Mouse (Mus musculus) brain, embryonic 14.5 days (tissue): ENCODE results near the gene Metap1d. TPM values are rescaled to one million over a fixed set of nuclear protein-coding genes. Genes with fewer than 3 reads are reported as not detected.
A peak's percentile ranks its signal among the peaks of the same experiment; 100 is the strongest.

Experiments
- DNase-seq: peaks from one replicate; pipeline ENCODE4 v3.0.0-alpha.2; 2011; ENCODE audit warnings: low read depth
- CTCF ChIP-seq: fragments of 200-500 bp; IDR thresholded peaks from 2 replicates; pipeline ENCODE4 v1.5.1; 2012; ENCODE audit warnings: inconsistent platforms, mild to moderate bottlenecking, moderate library complexity, borderline replicate concordance; ENCODE audit not compliant: insufficient read depth, insufficient read length; ENCODE audit errors: extremely low read depth
- POLR2A ChIP-seq: fragments of 200-500 bp; IDR thresholded peaks from 2 replicates; pipeline ENCODE4 v1.6.1; 2012; ENCODE audit warnings: mild to moderate bottlenecking, inconsistent platforms, borderline replicate concordance; ENCODE audit not compliant: poor library complexity, insufficient read depth, insufficient read length, severe bottlenecking; ENCODE audit errors: extremely low read depth
- polyA plus RNA-seq: library from polyadenylated mRNA; depleted of rRNA; stranded (reverse); fragments of >200 nt; gene quantifications from 2 replicates; pipeline ENCODE4 v1.2.3, GENCODE M21; 2012

The Metap1d gene
- polyA plus RNA-seq, 1 experiment, result 42.5 TPM

DNA sequence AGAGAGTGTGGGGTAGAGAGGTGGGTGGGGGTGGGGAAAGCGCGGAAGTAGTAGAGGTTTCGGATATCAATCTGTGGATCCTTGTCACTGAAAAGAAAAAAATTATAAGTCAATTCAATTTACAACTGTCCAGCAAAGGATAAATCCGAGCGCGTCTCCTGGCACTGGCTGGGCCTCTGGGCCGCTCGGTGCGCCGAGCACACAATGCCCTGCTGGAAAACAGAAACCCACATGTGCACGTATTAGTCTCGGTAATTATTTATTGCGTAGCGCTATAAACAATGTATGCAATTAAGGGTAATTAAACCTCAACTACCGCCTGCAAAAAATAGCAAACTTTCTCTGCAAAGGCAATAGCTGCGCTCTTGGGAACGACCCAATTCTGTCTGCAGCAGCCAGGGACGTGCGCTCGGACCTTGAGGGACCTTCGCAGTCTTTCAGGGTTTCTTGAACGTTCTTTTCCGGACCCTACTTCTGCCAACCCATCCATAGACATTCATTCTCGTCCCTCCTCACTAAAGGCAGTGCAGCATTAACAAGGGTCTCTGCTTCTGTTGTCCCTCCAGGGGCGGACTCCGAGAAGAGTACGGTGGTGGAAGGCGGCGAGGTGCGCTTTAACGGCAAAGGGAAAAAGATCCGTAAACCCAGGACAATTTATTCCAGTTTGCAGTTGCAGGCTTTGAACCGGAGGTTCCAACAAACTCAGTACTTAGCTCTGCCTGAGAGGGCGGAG is 77.5 kb downstream of the Metap1d start:
- TF ChIP-seq CTCF (no peak), POLR2A (no peak)
- DNase-seq, result peak; percentile 76

DNA sequence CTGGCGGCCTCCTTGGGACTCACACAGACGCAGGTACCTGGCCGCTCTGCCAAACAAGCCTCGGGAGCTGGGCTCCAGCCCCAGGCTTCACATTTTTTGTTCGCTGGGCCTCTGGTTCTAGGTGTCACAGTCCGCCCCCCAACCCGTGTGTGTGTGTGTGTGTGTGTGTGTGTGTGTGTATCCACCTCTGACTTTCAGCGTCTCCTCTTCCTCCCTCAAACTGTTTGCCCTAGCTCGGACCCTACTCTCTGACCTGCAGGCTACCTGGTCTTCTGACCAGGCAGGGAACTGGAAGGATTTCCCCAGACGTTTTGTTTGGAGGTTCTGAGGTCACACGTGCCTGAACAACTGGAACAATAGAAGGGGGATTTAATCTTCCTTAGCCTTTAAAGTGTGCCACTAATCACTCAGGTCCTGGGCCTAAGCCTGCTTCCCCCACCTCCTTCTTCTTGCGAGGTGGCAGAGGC is 78.1 kb downstream of the Metap1d start:
- TF ChIP-seq POLR2A, result no peak
- no peak for TF ChIP-seq CTCF

DNA sequence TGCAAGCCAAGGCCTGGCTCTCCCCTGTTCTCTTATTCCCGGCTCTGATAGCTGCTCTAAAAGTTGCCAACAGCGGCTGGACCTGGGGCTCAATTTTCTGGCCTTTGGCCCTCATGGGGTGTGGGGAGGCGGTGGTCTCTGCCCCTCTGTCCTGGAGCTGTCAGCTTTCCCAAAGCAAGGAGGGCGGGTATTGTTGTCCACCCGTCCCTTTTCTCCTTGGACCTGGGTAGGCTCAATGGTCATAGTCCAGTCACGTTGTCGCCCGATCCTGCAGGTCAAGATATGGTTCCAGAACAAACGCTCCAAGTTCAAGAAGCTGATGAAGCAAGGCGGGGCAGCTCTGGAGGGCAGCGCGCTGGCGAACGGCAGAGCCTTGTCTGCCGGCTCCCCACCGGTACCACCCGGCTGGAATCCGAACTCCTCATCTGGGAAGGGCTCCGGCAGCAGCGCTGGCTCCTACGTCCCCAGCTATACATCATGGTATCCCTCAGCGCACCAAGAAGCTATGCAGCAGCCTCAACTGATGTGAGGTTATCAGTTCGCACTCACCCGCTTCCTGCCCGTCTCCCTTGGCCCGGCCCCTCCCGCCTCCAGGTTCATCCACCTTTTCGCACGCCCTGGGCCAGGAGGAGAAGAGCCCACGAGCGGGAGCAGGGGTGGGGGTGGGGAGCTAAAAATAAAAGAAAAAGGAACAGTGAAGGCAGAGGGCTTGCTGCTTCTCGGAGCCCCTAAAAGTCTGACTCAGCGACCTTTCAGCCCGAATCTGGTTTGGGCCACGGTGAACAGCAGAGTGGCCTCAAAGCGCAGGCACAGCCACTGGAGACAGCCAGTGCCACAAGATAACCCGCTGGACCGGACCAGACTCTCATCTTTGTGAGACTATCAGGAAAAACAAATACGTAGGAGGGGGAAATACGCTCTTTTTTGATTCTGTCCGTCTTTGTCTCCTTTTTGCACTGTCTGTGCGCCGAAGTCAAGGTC is 79.2 kb downstream of the Metap1d start:
- DNase-seq, result peak; percentile 45
- TF ChIP-seq CTCF (no peak), POLR2A (no peak)

More for the DNA sequence above, 78.1 kb downstream of the Metap1d start:
- no peak for DNase-seq

DNA sequence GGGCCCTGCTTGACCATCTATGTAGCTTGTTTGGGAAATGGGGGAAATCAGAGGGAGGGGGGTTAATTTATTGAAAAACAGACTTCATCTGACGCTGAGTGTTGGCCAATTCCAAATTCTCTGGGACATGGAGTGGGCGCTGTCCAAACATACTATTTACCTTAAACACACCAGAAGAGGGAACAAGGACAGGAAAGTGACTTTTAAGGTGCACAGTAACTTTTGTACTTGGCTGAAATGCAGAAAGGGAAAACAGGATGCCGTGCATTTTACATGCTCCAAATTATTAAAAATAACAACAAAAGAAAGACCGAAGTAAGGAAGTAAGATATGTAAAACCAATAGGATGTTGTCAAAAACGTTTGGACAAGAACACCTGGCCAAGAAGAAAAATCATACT is 80.0 kb downstream of the Metap1d start:
- DNase-seq, result peak; percentile 22

DNA sequence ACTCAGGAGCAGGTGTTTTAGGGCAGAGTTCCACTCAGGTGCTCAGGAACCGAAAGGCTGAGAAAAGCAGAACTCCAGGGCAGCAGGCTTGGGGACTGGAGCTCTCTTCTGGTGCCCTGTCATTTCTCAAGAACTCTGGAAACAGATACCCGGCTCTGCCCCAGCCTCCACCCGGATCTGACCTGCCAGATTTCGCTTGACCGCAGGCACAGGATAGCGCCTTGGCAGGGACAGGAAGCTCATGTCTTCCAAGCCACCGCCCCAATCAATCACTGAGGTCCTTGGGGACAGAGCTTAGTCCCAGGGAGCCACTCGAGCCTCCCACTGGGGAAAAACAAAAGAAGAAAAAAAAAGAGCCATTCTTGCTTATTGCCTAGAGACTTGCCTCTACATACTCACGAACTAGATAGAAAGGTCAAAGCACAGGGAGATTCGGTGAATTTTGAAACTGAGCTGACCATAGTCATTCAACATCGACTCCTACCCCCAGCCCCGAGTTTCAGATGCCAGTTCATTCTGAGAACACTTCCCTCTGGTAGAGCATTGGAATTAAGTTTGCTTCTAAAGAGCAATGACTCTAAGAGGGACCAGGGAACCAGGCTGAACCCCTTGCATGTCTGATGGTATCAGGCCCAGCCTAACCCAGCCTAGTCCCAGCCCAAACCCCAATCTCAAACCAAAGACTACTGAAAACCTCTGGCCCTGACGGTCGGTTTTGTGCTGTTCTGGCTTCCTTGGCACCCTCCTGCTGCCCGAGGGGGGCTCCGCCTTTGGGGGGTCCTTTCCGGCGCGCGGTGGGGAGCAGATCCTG is 81.4 kb downstream of the Metap1d start:
- no peak for TF ChIP-seq CTCF
- no peak for TF ChIP-seq POLR2A
- DNase-seq, result peak; percentile 36

More for the DNA sequence above, 80.0 kb downstream of the Metap1d start:
- TF ChIP-seq CTCF (no peak), POLR2A (no peak)

DNA sequence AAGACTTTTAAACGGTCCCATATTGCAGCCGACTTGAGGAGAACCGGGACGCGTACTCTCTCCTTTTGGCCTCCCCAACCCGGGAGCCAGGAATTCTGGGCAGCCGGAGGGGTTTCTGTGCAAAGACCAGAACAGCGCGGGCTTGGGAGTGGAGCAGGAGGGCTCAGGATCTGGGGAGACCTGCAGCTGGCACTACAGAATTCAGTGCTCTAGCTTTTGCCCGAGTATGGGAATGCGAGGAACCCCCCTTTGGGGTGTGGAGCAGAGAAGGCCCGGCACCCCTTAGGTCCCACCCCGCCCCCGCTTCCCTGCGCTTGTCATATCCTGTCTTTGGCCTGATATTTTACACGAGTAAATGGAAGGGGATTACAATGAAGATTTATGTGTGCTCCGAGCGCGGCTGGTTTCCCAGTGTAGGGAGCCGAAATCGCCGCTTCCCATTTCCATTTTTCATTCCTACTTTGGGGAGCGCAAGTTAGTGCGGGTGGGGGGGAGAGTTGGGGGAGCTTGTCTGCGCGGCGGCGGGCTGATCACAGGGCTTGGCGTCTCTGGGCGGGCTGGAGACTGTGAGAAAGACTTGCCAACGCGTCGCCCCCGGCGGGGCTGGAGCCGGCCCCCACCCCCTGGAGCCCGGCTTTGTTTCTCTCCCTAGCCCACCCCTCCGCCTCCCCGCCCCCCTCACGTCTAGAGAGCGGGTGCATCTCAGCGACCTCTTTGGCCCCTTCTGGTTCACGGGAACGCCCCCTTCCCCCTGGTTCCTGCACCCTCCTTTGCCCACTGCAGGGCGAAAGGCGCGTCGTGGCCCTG is 87.7 kb downstream of the Metap1d start:
- TF ChIP-seq POLR2A (no peak), CTCF (no peak)
- peak; percentile 51 for DNase-seq

DNA sequence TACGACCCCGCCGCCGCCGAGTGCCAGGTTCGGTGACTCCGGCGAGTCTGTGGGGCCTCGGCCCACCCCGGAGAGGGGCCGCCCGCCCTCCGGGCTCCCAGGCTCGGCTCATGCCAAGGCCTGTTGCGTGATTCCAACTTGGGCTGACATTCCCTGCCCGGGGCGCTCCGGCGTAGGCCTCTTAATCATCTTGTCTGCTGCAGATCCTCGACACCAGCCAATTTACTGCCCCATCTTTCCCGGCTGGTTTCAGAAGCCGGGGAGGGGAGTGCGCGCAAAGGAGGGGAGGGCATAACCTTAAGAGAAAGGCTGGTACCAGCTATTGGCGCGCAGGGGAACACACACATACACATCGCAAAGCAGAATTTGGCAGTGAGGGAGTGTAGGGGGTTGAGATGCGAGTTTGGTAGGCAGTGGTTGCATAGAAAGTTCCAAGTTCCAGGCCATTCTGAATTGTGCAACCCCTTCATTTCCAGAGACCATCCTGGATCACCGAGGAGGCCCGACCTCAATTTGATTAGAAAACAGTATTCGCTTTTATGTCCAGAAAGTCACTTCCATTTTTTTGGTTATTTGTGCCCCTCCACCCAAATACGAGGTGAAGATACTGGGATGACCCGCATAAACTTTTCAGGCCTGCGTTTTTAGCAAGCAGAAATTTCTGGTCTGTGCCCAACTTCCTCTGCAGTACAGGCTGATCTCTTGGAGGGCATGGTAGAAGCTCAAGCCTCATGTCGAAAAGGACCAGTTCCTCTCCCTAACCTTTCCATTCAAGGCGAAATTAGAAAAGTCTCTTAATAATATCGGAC is 88.5 kb downstream of the Metap1d start:
- DNase-seq, result peak; percentile 76
- TF ChIP-seq CTCF (no peak), POLR2A (no peak)

DNA sequence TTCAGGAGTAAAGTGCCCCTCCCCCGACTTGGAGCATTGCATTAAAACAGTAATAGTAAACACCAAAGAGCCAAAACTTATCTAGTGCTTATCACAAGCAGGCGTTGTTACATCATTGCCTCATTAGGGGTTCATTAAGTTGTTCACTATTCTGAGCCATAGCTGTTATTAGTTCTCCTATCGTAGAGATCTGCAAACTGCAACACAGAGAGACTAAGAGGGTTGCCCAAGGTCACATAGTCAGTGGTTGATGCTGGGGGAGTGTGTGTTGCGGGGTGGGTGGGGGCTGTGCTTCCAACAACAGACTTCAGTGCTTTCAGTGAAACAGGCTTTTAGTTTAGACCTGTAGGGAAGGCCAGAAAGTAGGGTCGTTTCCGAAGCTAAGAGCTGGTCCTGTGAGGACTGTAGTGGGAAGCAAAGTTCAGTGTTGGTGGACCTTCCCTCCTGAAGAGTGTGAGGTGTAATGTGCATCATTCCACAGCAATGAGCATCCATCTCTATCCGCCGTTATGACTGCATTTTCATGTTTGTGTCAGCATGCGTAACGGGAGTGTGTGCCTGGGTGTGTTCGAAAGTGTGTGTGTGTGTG is 89.2 kb downstream of the Metap1d start:
- DNase-seq, result peak; percentile 60
- no peak for TF ChIP-seq CTCF
- no peak for TF ChIP-seq POLR2A

DNA sequence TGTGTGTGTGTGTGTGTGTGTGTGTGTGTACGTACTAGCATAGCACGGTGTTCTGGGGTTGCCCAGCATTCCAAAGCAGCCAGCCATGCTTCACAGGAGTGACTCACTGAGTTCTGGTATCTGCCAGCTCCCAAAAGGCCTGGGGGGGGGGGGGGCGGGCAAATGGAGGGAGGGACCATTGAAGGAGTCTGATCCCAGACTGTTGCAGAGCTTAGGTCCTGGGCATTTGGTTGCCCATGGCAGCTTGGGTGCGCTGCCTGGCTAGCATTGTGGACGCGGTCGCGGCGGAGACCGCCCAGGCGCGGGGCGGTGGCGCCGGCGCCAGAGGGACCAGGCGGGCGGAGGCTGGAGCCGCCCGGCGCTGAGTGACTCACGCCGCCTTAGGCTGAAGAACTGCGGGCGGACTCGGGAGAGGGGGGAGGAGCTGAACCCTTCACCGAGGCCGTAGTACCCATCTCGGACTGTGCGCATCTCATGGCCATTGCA is 89.8 kb downstream of the Metap1d start:
- TF ChIP-seq POLR2A, result no peak
- no peak for TF ChIP-seq CTCF
- no peak for DNase-seq
